Mouse (Mus musculus) kidney, embryonic 14.5 days (tissue): ENCODE data around the gene Dpep3. TPM values are rescaled to one million over a fixed set of nuclear protein-coding genes. Genes with fewer than 3 reads are reported as not detected.

Experiments used
- ATAC-seq: fragments of 200-750 bp; cut with Nextera tagmentation; 2 replicates; pipeline ENCODE4 v1.8.0; 2017; ENCODE audit warnings: moderate number of reproducible peaks, mild to moderate bottlenecking, moderate TSS enrichment, moderate library complexity; ENCODE audit not compliant: low FRiP score, low TSS enrichment
- H3K27ac ChIP-seq: fragments of 300-500 bp; sonication (generic); 2 replicates; pipeline ENCODE4 v1.5.1; 2014; ENCODE audit warnings: low read depth, mild to moderate bottlenecking, low read length, moderate library complexity, mixed read lengths
- H3K27me3 ChIP-seq: fragments of 300-500 bp; sonication (generic); 2 replicates; pipeline ENCODE4 v1.6.1; 2014; ENCODE audit warnings: mild to moderate bottlenecking, low read length; ENCODE audit not compliant: control insufficient read depth, insufficient read depth
- H3K36me3 ChIP-seq: fragments of 300-500 bp; sonication (generic); 2 replicates; pipeline ENCODE4 v1.6.1; 2014; ENCODE audit warnings: low read length, mixed read lengths; ENCODE audit not compliant: control insufficient read depth, insufficient read depth
- H3K4me1 ChIP-seq: fragments of 300-500 bp; sonication (generic); 2 replicates; pipeline ENCODE4 v1.6.1; 2014; ENCODE audit warnings: low read length, mixed read lengths; ENCODE audit not compliant: control insufficient read depth, insufficient read depth
- H3K4me2 ChIP-seq: fragments of 300-500 bp; sonication (generic); replicated peaks from 2 replicates; pipeline ENCODE4 v1.6.1; 2014; ENCODE audit warnings: low read depth, mild to moderate bottlenecking, low read length
- H3K4me3 ChIP-seq: fragments of 300-500 bp; sonication (generic); 2 replicates; pipeline ENCODE4 v1.5.1; 2014; ENCODE audit warnings: mild to moderate bottlenecking, low read length
- H3K9ac ChIP-seq: fragments of 300-500 bp; sonication (generic); 2 replicates; pipeline ENCODE4 v1.6.1; 2014; ENCODE audit warnings: low read depth, mild to moderate bottlenecking, low read length, moderate library complexity
- H3K9me3 ChIP-seq: fragments of 300-500 bp; sonication (generic); 2 replicates; pipeline ENCODE4 v1.6.1; 2016; ENCODE audit warnings: low read length; ENCODE audit not compliant: control insufficient read depth
- WGBS: fragments of 180-500 bp; shearing (Covaris S2); extraction: QIAGEN DNeasy Blood & Tissue Kit; methylation state at CpG from one replicate; pipeline ENCODE4 v1.1.7; 2014; 5-methylcytosine and 5-hydroxymethylcytosine counted together
- polyA plus RNA-seq: library from polyadenylated mRNA; unstranded; fragments of >200 nt; fragmentation: Nextera tagmentation; extraction: Ambion mirVana; gene quantifications from 2 replicates; pipeline ENCODE4 v1.2.1, GENCODE M21; 2014

The Dpep3 gene
- polyA plus RNA-seq, 1 experiment from 2014 or later = not detected

- Histone ChIP-seq H3K4me3 (no peak overlapping the region), H3K36me3 (no peaks in the 10 kb centered on the region; the same call in 1 of the 2 replicates), H3K27me3 (no peaks in the 10 kb centered on the region), H3K9ac (no peak overlapping the region), H3K27ac (no peak overlapping the region), H3K4me2 (no peak overlapping the region), H3K9me3 (no peaks in the 10 kb centered on the region), H3K4me1 (peaks cover 8% of the 10 kb centered on the region)
- 84% methylated on average over 3 of the region's 3 CpGs for WGBS
- ATAC-seq = no peak
These were observed 27.9 kb upstream of the Dpep3 start for GRCm38 (mm10) chr8:106007135-106007534.

- 89% methylated on average over 4 of the region's 4 CpGs for WGBS
- Histone ChIP-seq H3K9me3 (no peaks in the 10 kb centered on the region), H3K4me1 (peaks cover 8% of the 10 kb centered on the region), H3K9ac (no peak overlapping the region), H3K27ac (no peak overlapping the region), H3K4me2 (no peak overlapping the region), H3K27me3 (no peaks in the 10 kb centered on the region), H3K4me3 (no peak overlapping the region), H3K36me3 (no peaks in the 10 kb centered on the region; the same call in 1 of the 2 replicates)
- ATAC-seq = no peak
These were observed 27.2 kb upstream of the Dpep3 start for GRCm38 (mm10) chr8:106006413-106006812.

GRCm38 (mm10) chr8:106005875-106006274, 26.6 kb upstream of the Dpep3 start, which contains the start of gene Dpep2nb:
TSS of gene Dpep2nb (minus strand) at chr8:106005975.
- Histone ChIP-seq H3K9ac (no peak within 1 kb of the TSS), H3K27ac (no peak within 1 kb of the TSS), H3K4me1 (peaks cover 8% of the 10 kb centered on the region), H3K27me3 (no peaks in the 10 kb centered on the region), H3K4me2 (no peak within 1 kb of the TSS), H3K36me3 (no peaks in the 10 kb centered on the region; the same call in 1 of the 2 replicates), H3K4me3 (no peak within 1 kb of the TSS), H3K9me3 (no peaks in the 10 kb centered on the region)
- WGBS = 77% methylated on average over 4 of the region's 4 CpGs
- ATAC-seq = no peak

- 79% methylated on average over 8 of the region's 8 CpGs for WGBS
- ATAC-seq = no peak
These were observed 25.4 kb upstream of the Dpep3 start for GRCm38 (mm10) chr8:106004538-106005207.

GRCm38 (mm10) chr8:106001908-106002307, 22.7 kb upstream of the Dpep3 start:
- no peaks in the 10 kb centered on the region for H3K36me3 ChIP-seq
- H3K4me1 ChIP-seq = no peaks in the 10 kb centered on the region
- no peak overlapping the region for H3K9ac ChIP-seq
- no peak overlapping the region for H3K4me2 ChIP-seq
- 84% methylated on average over 4 of the region's 4 CpGs for WGBS
- no peak overlapping the region for H3K27ac ChIP-seq
- no peak for ATAC-seq
- H3K4me3 ChIP-seq = no peak overlapping the region
- H3K9me3 ChIP-seq = no peaks in the 10 kb centered on the region
- H3K27me3 ChIP-seq = no peaks in the 10 kb centered on the region

More at GRCm38 (mm10) chr8:106004538-106005207, 25.4 kb upstream of the Dpep3 start:
- Histone ChIP-seq H3K9ac (no peak overlapping the region), H3K4me3 (no peak overlapping the region), H3K27me3 (no peaks in the 10 kb centered on the region), H3K4me1 (no peaks in the 10 kb centered on the region), H3K27ac (no peak overlapping the region), H3K4me2 (no peak overlapping the region), H3K36me3 (no peaks in the 10 kb centered on the region; the same call in 1 of the 2 replicates), H3K9me3 (no peaks in the 10 kb centered on the region)

GRCm38 (mm10) chr8:105998971-105999370, 19.7 kb upstream of the Dpep3 start:
- H3K9ac ChIP-seq = no peak overlapping the region
- no peaks in the 10 kb centered on the region for H3K9me3 ChIP-seq
- no peak overlapping the region for H3K4me3 ChIP-seq
- no peak overlapping the region for H3K27ac ChIP-seq
- H3K4me2 ChIP-seq = no peak overlapping the region
- H3K36me3 ChIP-seq = no peaks in the 10 kb centered on the region
- WGBS = 79% methylated on average over 2 of the region's 2 CpGs
- no peak for ATAC-seq
- H3K4me1 ChIP-seq = no peaks in the 10 kb centered on the region
- no peaks in the 10 kb centered on the region for H3K27me3 ChIP-seq

GRCm38 (mm10) chr8:105996359-105996758, 17.1 kb upstream of the Dpep3 start:
- WGBS = 66% methylated on average over 7 of the region's 7 CpGs

GRCm38 (mm10) chr8:105993226-105993625, 14.0 kb upstream of the Dpep3 start:
- Histone ChIP-seq H3K4me3 (no peak overlapping the region), H3K27ac (no peak overlapping the region), H3K36me3 (no peaks in the 10 kb centered on the region), H3K27me3 (no peaks in the 10 kb centered on the region), H3K4me1 (no peaks in the 10 kb centered on the region; the same call in 1 of the 2 replicates), H3K4me2 (no peak overlapping the region), H3K9ac (no peak overlapping the region), H3K9me3 (no peaks in the 10 kb centered on the region)
- WGBS = 70% methylated on average over 4 of the region's 4 CpGs
- no peak for ATAC-seq

More at GRCm38 (mm10) chr8:105996359-105996758, 17.1 kb upstream of the Dpep3 start:
- Histone ChIP-seq H3K4me1 (no peaks in the 10 kb centered on the region; the same call in 1 of the 2 replicates), H3K9me3 (no peaks in the 10 kb centered on the region), H3K9ac (no peak overlapping the region), H3K27me3 (no peaks in the 10 kb centered on the region), H3K36me3 (no peaks in the 10 kb centered on the region), H3K4me2 (no peak overlapping the region), H3K27ac (no peak overlapping the region), H3K4me3 (no peak overlapping the region)
- no peak for ATAC-seq

GRCm38 (mm10) chr8:105992499-105992898, 13.3 kb upstream of the Dpep3 start:
- Histone ChIP-seq H3K27me3 (no peaks in the 10 kb centered on the region), H3K9me3 (no peaks in the 10 kb centered on the region), H3K4me1 (no peaks in the 10 kb centered on the region; the same call in 1 of the 2 replicates), H3K9ac (no peak overlapping the region), H3K27ac (no peak overlapping the region), H3K4me3 (no peak overlapping the region), H3K36me3 (no peaks in the 10 kb centered on the region), H3K4me2 (no peak overlapping the region)
- ATAC-seq = no peak
- 60% methylated on average over 5 of the region's 5 CpGs for WGBS
